Mouse (Mus musculus): Measurements from ENCODE around the gene Ranbp1. TPM values are rescaled to one million over a fixed set of nuclear protein-coding genes. Genes with fewer than 3 reads are reported as not detected.

Ranbp1 gene
- total and polyA plus RNA-seq, 3 experiments, result 431 to 1,262 (median 543) TPM

DNA sequence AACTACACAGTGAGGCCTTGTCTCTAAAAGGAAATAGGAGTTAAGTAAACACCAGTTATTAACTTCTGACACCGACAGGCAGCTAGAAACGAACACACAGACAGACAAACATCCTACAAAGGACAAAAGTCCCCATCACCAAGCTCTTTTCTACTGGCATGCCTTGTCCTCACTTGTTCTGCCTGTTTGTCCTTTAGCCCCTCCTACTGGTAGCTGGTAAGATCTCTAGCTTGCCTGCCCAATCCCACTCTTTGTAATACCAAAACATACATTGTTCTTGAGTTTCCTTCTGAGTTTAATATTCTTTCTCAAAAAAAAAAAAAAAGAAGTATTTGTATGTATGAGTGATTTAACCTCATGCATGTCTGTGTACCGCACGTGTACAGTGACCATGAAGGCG, 19.6 kb upstream of the Ranbp1 start:
- Histone ChIP-seq H3K4me1 (ENCODE audit: insufficient read depth, low read depth, low read length) (no peaks in the 10 kb centered on the region; the same call in 1 of the 2 replicates), H3K4me3 (ENCODE audit: low read depth, low read length) (no peak overlapping the region), H3K9me3 (replicated peaks) (no peaks in the 10 kb centered on the region), H3K27me3 (ENCODE audit: insufficient read depth, low read length) (no peaks in the 10 kb centered on the region), H3K36me3 (replicated peaks) (peaks cover 93% of the 10 kb centered on the region)
- DNase-seq (ENCODE audit: low spot score) (no peak), ATAC-seq (ENCODE audit: extremely low read depth, insufficient number of reproducible peaks, low FRiP score, poor library complexity, severe bottlenecking) (no peak)
- TF ChIP-seq GATA2 (IDR thresholded peaks at IDR 0.05; ENCODE audit: borderline replicate concordance, low read depth, low read length), result no peak
- no peak for TF ChIP-seq POLR2AphosphoS5 (IDR thresholded peaks at IDR 0.05; ENCODE audit: insufficient replicate concordance, low read depth, low read length)
- TF ChIP-seq GATA1 (IDR thresholded peaks at IDR 0.05; ENCODE audit: borderline replicate concordance, low read length), result no peak
- no peak for TF ChIP-seq TAL1 (conservative IDR thresholded peaks at IDR 0.05; ENCODE audit: low read depth, low read length)
- TF ChIP-seq CTCF (IDR thresholded peaks at IDR 0.05; ENCODE audit: low read depth, low read length), result no peak

DNA sequence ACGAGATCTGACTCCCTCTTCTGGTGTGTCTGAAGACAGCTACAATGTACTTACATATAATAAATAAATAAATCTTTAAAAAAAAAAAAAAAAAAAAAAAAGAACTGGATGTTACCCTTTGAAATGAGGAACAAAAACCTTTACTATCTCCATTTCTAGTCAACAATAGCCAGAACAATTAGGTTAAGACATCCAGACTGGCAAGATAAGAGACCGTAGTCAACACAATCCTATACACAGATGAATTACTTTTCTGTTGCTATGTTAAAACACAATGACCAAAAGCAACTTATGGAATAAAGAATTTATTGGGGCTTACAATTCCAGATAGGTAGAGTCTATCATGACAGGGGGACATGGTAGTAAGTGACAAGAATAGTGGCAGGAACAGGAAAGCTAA, 16.5 kb upstream of the Ranbp1 start:
- ATAC-seq (ENCODE audit: extremely low read depth, insufficient number of reproducible peaks, low FRiP score, poor library complexity, severe bottlenecking) (no peak), DNase-seq (ENCODE audit: low spot score) (no peak)
- Histone ChIP-seq H3K4me3 (ENCODE audit: low read depth, low read length) (no peak overlapping the region), H3K9me3 (replicated peaks) (no peaks in the 10 kb centered on the region), H3K36me3 (replicated peaks) (peaks cover 92% of the 10 kb centered on the region), H3K4me1 (ENCODE audit: insufficient read depth, low read depth, low read length) (no peaks in the 10 kb centered on the region; the same call in 1 of the 2 replicates), H3K27me3 (ENCODE audit: insufficient read depth, low read length) (no peaks in the 10 kb centered on the region)
- no peak for TF ChIP-seq GATA1 (IDR thresholded peaks at IDR 0.05; ENCODE audit: borderline replicate concordance, low read length)
- TF ChIP-seq GATA2 (IDR thresholded peaks at IDR 0.05; ENCODE audit: borderline replicate concordance, low read depth, low read length), result no peak

DNA sequence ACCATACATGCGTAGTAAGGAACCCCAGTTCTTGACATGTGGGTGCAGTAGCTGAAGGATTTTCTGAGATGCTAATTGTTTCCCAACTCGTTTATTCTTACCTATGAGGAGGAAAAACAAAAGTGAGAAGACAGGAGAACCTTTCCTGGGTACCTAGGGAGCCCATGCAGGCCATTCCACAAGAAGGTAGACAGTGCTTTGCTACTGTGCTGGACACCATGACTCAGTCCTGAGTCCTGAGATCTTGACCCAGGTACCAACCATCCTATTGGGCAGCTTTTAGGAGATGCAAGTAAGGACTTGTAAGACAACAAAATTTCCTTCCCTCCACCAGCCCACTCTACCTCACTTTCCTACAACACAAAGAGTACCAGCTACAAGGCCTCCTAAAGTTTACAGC, 9.7 kb upstream of the Ranbp1 start, which contains the start of gene Gm49776:
Gm49776 (minus strand) TSS at position 101 of the 400 bp plus-strand sequence.
- DNase-seq (ENCODE audit: low spot score), result no peak
- ATAC-seq (ENCODE audit: extremely low read depth, insufficient number of reproducible peaks, low FRiP score, poor library complexity, severe bottlenecking), result no peak
- TF ChIP-seq POLR2AphosphoS5 (IDR thresholded peaks at IDR 0.05; ENCODE audit: insufficient replicate concordance, low read depth, low read length) (no peak), GATA2 (IDR thresholded peaks at IDR 0.05; ENCODE audit: borderline replicate concordance, low read depth, low read length) (no peak), GATA1 (IDR thresholded peaks at IDR 0.05; ENCODE audit: borderline replicate concordance, low read length) (no peak), TAL1 (conservative IDR thresholded peaks at IDR 0.05; ENCODE audit: low read depth, low read length) (no peak), CTCF (IDR thresholded peaks at IDR 0.05; ENCODE audit: low read depth, low read length) (no peak)
- Histone ChIP-seq H3K4me1 (ENCODE audit: insufficient read depth, low read depth, low read length) (peaks cover 17% of the 10 kb centered on the region), H3K4me3 (ENCODE audit: low read depth, low read length) (no peak within 1 kb of the TSS), H3K36me3 (replicated peaks) (peaks cover 93% of the 10 kb centered on the region), H3K27me3 (ENCODE audit: insufficient read depth, low read length) (no peaks in the 10 kb centered on the region), H3K9me3 (replicated peaks) (no peaks in the 10 kb centered on the region)

DNA sequence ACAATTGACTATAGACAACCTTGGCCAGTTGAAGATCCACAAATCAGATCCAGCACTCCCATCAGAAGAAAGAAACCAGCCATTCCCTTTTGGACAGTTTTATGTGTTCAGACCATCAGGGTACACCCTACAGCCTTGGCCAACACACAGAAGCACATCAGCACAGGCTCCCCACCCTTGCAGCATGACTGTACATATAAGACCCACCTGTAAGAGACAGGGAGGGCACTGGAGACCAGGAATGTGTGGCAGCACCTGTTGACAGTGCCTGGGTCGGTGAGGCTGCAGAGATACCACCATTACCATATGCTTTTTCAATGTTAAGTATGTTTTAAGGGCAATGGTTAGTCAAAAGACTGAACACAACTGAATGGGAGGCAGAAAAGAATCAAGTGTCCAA, 5.3 kb upstream of the Ranbp1 start:
- no peaks in the 10 kb centered on the region for H3K27me3 ChIP-seq (ENCODE audit: insufficient read depth, low read length)
- no peak overlapping the region for H3K4me3 ChIP-seq (ENCODE audit: low read depth, low read length)
- TF ChIP-seq POLR2AphosphoS5 (IDR thresholded peaks at IDR 0.05; ENCODE audit: insufficient replicate concordance, low read depth, low read length) (no peak; the same call in 1 of the 2 replicates), CTCF (IDR thresholded peaks at IDR 0.05; ENCODE audit: low read depth, low read length) (no peak), TAL1 (conservative IDR thresholded peaks at IDR 0.05; ENCODE audit: low read depth, low read length) (no peak), GATA2 (IDR thresholded peaks at IDR 0.05; ENCODE audit: borderline replicate concordance, low read depth, low read length) (no peak), GATA1 (IDR thresholded peaks at IDR 0.05; ENCODE audit: borderline replicate concordance, low read length) (no peak)
- no peak for ATAC-seq (ENCODE audit: extremely low read depth, insufficient number of reproducible peaks, low FRiP score, poor library complexity, severe bottlenecking)
- H3K9me3 ChIP-seq (replicated peaks), result no peaks in the 10 kb centered on the region
- H3K36me3 ChIP-seq (replicated peaks), result peaks cover 92% of the 10 kb centered on the region
- no peak for DNase-seq (ENCODE audit: low spot score)
- peaks cover 54% of the 10 kb centered on the region for H3K4me1 ChIP-seq (ENCODE audit: insufficient read depth, low read depth, low read length)

DNA sequence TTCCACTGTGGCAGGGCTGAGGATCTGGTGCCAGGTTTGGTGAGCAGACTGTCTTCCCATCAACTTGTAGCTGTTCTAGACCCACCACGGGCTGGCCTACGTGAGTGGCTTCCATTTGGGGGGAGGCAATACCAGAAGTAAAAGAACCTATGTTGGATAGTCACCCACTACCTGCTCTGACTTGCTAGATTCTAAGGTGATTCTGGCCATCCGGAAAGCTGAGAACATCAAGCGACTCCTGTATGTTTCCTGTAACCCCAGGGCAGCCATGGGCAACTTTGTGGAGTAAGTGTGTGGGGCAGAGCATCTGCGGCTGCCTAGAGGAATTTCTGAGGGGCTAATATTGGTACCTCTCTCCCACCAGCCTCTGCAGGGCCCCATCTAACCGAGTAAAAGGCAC, 4.2 kb upstream of the Ranbp1 start:
- DNase-seq (ENCODE audit: low spot score) (no peak), ATAC-seq (ENCODE audit: extremely low read depth, insufficient number of reproducible peaks, low FRiP score, poor library complexity, severe bottlenecking) (no peak)
- Histone ChIP-seq H3K27me3 (ENCODE audit: insufficient read depth, low read length) (no peaks in the 10 kb centered on the region), H3K4me3 (ENCODE audit: low read depth, low read length) (no peak overlapping the region), H3K36me3 (replicated peaks) (peaks cover 81% of the 10 kb centered on the region), H3K4me1 (ENCODE audit: insufficient read depth, low read depth, low read length) (peaks cover 54% of the 10 kb centered on the region), H3K9me3 (replicated peaks) (no peaks in the 10 kb centered on the region)
- TF ChIP-seq POLR2AphosphoS5 (IDR thresholded peaks at IDR 0.05; ENCODE audit: insufficient replicate concordance, low read depth, low read length) (0 out of 2 replicates have a peak, but pooled peaks have one; percentile 7), GATA2 (IDR thresholded peaks at IDR 0.05; ENCODE audit: borderline replicate concordance, low read depth, low read length) (no peak)

DNA sequence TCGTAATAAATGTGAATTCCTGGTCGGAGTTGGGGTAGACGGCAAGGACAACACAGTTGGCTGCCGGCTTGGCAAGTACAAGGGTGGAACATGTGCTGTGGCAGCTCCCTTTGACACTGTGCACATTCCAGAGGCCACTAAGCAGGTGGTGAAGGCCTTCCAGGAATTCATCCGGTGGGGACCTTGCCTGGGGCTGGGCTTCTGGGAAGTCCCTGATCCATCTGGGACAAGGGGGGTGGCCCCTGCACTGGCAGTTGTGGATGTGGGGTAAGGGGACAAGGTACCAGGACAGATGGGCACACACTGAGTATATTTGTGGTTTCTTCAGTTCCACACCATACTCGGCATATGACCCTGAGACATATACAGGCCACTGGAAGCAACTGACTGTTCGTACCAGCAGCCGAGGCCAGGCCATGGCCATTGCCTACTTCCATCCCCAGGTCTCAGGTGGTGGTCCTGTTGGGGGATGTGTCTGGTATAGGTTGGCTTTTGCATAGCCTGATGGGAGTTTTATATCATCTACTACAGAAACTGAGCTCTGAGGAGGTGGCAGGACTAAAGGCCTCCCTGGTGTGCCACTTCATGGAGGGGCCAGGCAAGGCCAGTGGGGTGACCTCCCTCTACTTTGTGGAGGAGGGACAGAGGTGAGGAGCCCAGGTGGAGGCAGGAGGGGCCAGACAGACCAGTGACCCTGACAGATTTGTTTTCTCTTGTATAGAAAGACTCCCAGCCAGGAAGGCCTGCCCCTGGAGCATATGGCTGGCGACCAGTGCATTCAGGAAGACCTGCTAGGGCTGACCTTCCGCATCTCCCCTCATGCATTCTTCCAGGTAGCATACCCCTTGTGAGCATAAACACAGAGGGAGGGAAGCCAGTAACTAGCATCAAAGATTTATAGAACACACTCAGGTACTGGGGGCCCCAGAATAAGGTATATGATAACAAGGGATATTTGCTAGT, 2.6 kb upstream of the Ranbp1 start:
- TF ChIP-seq TAL1 (conservative IDR thresholded peaks at IDR 0.05; ENCODE audit: low read depth, low read length), result no peak
- 0 out of 2 replicates have a peak, but pooled peaks have one; percentile 33 for TF ChIP-seq POLR2AphosphoS5 (IDR thresholded peaks at IDR 0.05; ENCODE audit: insufficient replicate concordance, low read depth, low read length)
- H3K36me3 ChIP-seq (replicated peaks), result peaks cover 78% of the 10 kb centered on the region
- H3K4me3 ChIP-seq (ENCODE audit: low read depth, low read length), result peak overlapping the region; percentile 95
- H3K27me3 ChIP-seq (ENCODE audit: insufficient read depth, low read length), result no peaks in the 10 kb centered on the region
- DNase-seq (ENCODE audit: low spot score) (no peak), ATAC-seq (ENCODE audit: extremely low read depth, insufficient number of reproducible peaks, low FRiP score, poor library complexity, severe bottlenecking) (no peak)
- no peaks in the 10 kb centered on the region for H3K9me3 ChIP-seq (replicated peaks)
- peaks cover 63% of the 10 kb centered on the region for H3K4me1 ChIP-seq (ENCODE audit: insufficient read depth, low read depth, low read length)

Measured in G1E (cell line).